Mouse (Mus musculus): ENCODE results near the gene Fgr.

DNA sequence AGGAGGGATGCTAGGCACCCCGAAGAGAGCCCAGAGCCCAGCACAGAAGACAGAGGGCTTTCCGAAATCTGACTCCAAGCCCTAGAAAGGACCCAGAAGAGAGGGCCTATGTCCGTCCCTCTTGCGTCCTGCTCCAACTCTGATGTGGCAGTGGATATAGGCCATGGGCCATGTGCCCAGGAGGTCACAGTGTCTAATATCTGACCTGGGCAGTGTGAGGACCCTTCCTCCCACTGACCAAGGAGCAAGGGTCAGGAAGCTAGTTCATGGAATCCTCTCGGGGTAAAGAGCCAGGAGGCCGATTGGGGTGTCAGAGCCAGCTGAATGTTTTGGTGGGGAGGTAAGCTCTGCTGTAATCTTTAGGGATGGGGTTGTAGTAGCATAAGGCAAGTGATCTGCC, 55.0 kb downstream of the Fgr start:
- TF ChIP-seq CTCF (IDR thresholded peaks at IDR 0.05; ENCODE audit: insufficient read depth, low read depth, low read length), result no peak
- no peak for TF ChIP-seq POLR2A (IDR thresholded peaks at IDR 0.05; ENCODE audit: insufficient read depth, low read depth, low read length)

Measured in olfactory bulb, adult 2 months (tissue).